Mouse (Mus musculus) heart, adult 9 months (tissue): ENCODE data around the gene Psmg3.
A peak's percentile ranks its signal among the peaks of the same experiment; 100 is the strongest.

Source experiments
- DNase-seq, 2 experiments: peaks; one replicate each; pipeline ENCODE4 v3.0.0; 2022; ENCODE audit warnings: low spot score in 2 of 2

Psmg3 gene

DNA sequence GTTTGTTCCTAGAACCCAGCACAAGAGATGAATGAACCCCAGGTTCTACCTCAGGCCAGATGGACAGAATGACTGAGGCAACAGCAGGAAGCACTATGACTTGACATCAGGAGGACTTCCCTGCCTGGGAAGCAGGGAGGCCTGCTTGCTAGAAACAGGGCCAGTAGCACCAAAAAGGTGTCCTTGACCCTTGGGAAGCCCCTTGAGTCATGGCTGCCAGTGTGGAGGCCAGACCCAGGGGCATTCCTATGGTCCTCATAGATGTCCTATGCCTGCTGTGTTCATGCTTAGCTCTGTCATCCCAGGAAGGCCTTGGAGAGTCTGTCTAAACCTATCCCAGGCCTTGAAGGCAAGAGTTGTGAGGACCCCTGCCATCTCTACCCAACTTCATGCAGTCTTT lies 10.2 kb downstream of the Psmg3 start:
- no peak for DNase-seq

DNA sequence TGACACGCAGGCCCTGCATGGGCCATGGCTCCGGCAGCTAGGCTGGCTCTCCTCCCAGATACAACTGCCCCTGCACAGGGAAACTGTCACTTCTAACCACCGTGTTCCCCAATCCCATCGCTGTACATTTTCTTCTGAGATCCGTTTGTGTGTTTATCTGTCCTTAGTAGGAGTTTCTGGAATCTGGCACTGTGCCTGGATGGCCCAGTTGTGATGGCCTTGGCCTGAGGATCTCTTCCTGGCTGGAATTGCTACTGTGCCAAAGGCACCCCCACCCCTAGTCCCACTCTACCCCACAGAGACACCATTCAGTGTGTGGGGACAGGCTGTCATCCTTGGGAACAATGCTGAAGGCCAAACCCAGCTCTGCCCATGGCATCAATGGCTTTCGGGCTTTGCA lies 10.7 kb downstream of the Psmg3 start:
- DNase-seq = no peak

GRCm38 (mm10) chr5:139813963-139814381 lies 12.7 kb downstream of the Psmg3 start:
- no peak for DNase-seq

- no peak for DNase-seq
Observed at GRCm38 (mm10) chr5:139813126-139813490, 13.6 kb downstream of the Psmg3 start.

DNA sequence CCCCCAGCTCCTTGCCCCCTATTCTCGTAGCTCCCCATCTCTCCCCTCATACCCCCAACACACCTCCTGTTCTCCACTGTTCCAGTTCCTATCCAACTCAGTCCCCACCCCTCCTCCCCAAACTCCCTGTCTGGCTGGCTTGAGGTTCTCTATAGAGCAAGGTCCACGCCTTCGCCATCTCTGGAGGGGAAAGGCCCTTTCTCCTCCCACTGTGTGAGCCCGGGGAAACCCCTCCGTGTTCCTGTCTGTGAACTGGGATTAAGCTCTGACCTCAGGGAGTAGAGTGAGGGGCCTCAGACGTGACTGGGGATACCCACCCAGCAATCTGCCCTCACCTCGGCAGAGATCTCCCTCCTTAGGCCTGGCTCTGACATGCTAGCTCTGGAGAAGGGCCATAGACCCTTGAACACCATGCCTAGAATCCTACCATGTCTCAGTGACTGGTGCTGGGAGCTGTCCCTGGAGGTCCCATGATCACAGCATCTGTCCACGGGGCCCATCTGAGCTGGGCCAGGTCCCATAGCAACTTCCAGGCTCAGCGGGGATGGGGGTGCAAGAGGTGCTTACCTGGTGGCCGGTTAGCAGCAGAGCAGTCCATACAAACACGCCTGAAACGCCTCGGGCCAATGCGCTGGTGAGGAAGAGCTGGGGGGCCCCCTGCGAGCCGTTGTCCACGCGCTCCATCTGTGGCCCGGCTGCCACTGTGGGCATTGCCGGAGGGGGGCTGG lies 14.1 kb downstream of the Psmg3 start:
- DNase-seq = no peak

DNA sequence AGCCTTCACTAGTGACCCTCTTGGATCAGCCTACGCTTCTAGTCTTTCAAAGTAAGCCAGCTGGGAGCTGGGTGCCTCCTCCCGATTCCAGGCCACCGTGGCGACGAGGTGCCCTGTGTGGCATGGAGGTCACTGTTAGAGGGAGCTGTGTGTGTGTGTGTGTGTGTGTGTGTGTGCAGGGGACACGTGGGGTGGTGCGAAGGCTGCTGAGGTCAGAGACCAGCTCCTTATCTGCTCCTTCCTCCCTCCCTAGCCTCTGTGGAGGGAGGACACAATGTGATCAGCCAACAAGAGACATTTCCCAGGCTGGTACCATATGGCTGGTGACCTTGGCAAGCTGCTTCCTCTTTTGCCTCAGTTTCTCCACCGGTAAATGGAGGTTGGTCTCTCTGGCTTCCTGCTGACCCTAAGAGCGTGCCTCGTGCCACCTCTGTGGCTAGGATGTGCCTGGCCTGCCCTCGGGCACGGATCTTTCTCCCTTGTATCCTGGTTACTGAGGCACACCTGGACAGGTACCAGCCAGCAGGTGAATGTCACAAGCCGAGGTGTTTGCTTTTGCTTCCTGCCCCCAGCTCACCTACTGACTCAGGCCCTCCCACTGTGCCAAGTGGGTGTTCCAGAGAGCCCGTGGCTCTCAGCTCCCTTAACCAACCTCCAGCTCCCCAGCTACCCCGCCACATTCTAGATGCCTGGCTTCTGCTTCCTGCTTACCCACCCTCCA lies 14.8 kb downstream of the Psmg3 start:
- DNase-seq = no peak

GRCm38 (mm10) chr5:139809397-139809796 lies 17.3 kb downstream of the Psmg3 start:
- no peak for DNase-seq

DNA sequence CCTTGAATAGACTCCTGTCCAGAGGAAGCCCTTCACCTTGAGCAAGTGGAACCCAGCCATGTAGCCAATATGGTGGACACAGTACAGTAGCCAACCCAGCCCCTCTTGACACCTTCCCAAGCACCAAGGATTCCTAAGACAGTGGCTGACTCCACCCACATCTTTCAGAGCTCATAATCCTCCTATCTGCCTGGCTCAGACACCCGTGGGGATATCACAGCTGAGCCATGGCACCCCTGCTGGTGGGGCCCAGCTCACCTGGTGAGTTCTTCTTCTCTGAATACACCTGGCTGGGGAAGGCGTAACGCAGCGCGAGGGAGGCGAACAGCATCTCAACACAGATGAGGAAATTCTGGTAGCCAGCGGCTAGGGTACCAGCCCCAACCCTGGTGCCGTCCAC lies 20.8 kb downstream of the Psmg3 start:
- no peak for DNase-seq

DNA sequence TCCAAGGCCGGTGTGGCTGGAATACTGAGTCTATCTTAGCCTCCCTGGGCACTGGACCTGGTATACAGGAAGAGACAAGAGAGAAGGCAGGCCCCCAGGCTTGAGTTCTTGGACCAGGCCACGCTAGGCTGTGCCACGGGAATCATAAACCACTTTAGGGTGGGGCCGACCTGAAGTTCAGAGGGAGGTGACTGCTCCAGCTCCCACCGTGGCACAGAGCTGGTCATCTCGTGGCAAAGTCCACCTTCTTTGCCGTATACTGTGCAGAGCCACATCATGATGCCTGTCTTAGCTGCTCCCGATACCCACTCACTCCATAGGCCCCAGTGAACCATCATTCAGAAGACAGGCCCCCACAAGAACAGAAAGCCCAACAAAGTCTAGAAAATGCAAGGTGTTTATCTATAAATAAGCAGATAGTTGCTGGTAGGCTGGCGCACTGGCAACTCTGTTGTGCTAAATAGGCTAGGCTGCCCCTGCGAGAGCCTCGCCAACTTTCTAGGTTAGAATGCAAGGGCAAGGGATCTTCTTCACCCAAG lies 22.0 kb downstream of the Psmg3 start:
- no peak for DNase-seq

GRCm38 (mm10) chr5:139804107-139804551 lies 22.6 kb downstream of the Psmg3 start:
- no peak for DNase-seq

- DNase-seq = no peak
Observed at GRCm38 (mm10) chr5:139803601-139804102, 23.0 kb downstream of the Psmg3 start.

DNA sequence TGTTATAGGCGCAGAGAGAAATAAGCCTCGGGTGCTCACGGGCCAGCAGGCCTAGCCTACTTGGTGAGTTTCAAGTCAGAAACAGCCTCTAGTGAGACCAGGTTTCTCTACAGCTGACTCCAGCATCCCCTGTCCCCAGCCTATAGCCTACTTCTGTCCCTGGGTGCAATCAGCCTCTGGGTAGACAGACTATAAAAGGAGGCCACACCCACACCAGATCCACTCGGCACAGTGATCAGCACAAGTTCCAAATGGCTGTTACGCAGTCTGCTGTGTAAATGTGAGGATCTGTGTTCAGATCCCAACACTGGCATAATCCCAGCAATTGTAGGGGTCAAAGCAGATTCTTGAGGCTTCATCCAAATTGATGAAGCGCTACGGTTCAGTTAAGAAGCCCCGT lies 23.5 kb downstream of the Psmg3 start:
- DNase-seq = no peak

GRCm38 (mm10) chr5:139801880-139802279 lies 24.8 kb downstream of the Psmg3 start:
- DNase-seq = no peak

GRCm38 (mm10) chr5:139801231-139801630 lies 25.5 kb downstream of the Psmg3 start:
- DNase-seq = no peak

DNA sequence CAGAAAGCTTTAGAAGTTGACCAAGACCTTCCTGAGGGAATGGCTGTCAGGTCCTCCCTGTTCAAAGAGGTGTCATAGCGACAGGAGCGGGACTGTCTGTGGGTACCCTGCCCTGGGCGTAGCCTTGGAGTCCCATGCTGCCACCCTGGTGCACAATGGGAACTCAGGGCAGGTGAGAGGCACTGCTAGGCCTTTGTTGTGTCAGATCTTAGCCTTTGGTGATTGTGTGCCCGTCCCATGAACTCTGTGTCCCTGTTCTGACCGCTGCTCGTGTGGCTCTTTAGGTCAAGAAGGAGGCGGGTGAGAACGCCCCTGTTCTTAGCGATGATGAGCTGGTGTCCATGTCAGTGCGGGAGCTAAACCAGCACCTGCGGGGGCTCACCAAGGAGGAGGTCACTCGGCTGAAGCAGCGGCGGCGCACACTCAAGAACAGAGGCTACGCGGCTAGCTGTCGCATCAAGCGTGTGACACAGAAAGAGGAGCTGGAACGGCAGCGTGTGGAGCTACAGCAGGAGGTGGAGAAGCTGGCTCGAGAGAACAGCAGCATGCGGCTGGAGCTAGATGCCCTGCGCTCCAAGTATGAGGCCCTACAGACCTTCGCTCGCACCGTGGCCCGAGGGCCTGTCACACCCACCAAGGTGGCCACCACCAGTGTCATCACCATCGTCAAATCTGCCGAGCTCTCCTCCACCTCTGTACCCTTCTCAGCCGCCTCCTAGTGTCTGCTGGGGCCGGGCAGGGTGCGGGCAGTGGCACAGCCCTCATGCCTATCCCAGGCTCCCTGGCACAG lies 26.7 kb downstream of the Psmg3 start:
- DNase-seq = no peak

- no peak for DNase-seq
Observed at GRCm38 (mm10) chr5:139799041-139799440, 27.6 kb downstream of the Psmg3 start.

- no peak for DNase-seq
Observed at GRCm38 (mm10) chr5:139798168-139798900, 28.4 kb downstream of the Psmg3 start.

GRCm38 (mm10) chr5:139797473-139798167 lies 29.1 kb downstream of the Psmg3 start:
- peak; percentile 92 to 96 for DNase-seq

GRCm38 (mm10) chr5:139796900-139797299 lies 29.8 kb downstream of the Psmg3 start:
- peak; percentile 96 to 97 for DNase-seq

GRCm38 (mm10) chr5:139796001-139796620 lies 30.6 kb downstream of the Psmg3 start:
- peak in 1 of 2 experiments; percentile 24 for DNase-seq
